Mouse (Mus musculus): ENCODE data around the gene Olfr678.
"Not testable (repeated sequence)": the region's sequence is repeated elsewhere in the genome, so short reads cannot be mapped to it uniquely, and the experiment has no call there.

Gene Olfr678

DNA sequence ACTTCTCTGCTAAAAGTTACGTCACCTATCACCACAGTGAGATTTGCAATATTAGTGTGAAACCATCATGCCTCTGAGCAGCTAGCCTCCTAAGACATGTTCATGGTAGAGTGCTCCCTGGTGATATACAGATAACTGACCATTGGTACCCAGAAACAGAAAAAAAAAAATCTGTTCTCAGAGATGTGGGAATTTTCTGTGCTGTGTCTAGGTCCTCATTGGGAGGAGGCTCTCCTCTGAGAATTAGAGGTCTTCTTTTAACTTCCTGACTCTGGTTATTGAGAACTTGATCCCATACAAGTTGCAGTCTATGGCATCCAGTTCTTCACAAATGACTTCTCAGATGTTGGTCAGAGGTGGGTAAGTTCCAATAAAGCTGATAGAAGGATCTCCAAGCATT lies at the start of gene Olfr678:
Olfr678 (plus strand) TSS at position 301 of the 400 bp plus-strand sequence.
- DNase-seq (ENCODE audit: low spot score) = no peak

DNA sequence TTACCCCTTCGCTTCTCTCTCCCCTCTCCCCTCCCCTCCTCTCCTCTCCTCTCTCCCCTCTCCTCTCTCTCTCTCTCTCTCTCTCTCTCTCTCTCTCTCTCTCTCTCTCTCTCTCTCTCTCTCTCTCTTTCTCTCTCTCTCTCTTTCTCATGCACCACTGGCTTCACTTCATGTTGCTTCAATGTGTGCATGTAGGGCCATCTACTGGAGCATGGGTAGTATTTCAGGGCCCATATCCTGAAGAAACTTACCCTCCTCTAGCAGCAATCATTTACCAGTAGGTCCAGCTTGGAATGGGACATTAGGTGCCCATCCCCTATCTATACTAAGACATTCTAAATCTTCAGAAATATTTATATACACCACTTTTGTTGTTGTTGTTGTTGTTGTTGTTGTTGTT lies 41.7 kb upstream of the Olfr678 start:
- DNase-seq (ENCODE audit: low spot score) = no peak

DNA sequence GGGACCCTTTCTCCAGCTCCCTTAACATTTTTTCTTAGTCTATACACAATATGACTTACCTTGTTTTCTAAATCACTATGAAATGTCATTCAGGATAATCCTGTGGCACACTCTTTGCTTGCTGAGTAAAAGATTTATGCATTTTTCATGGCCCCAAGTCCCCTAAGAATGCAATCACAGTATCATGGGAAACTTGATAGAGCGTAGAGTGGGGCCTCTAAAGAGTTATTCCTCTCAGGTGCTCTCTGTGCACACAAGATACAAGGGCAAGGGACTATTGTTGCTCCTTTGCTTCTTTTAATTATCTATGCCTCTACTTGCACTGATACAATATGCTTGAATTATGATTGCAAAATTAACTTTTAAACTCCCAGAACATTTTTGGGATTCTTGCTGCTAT lies 35.9 kb upstream of the Olfr678 start, which contains the start of gene Olfr675:
Olfr675 (minus strand) TSS at position 101 of the 400 bp plus-strand sequence.
- DNase-seq (ENCODE audit: low spot score) = no peak

DNA sequence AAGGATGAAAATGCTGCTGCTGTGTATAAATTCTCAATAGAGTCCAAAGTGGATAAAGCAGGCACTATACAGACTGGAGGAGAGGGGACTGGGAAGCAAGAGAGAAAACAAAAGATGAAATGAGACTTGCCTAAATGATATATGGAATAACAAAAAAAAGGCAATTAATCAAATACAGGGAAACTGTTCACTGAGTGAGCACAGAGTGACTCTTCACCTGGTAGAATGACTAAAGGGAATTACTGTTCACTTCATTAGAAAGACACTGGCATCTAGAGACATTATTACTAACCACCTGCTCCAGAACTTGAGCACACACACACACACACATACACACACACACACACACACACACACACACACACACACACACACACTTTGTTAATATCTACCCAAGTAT lies 31.9 kb upstream of the Olfr678 start, which contains the start of gene Olfr676:
Olfr676 (plus strand) TSS at position 301 of the 400 bp plus-strand sequence.
- DNase-seq (ENCODE audit: low spot score) = no peak

DNA sequence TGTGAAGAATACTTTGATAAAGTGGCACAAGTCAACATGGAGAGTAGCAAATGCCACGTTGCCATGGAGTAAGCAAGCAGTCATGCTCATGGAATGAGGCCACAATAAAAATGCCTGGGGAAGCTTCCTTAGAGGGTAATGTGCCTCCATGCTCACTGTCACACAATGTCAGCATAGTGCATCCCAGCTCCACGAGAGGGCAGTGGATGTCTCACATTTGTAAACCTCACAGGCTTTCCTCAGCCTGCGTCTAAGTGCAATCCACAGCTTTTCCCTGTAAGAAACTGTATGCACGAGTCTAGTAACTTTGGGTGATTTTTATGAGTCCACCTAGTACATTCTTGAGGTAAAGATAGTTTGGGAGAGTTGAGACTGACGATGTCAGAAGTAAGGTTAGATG lies 30.4 kb upstream of the Olfr678 start:
- not testable (repeated sequence) for DNase-seq (ENCODE audit: low spot score)

DNA sequence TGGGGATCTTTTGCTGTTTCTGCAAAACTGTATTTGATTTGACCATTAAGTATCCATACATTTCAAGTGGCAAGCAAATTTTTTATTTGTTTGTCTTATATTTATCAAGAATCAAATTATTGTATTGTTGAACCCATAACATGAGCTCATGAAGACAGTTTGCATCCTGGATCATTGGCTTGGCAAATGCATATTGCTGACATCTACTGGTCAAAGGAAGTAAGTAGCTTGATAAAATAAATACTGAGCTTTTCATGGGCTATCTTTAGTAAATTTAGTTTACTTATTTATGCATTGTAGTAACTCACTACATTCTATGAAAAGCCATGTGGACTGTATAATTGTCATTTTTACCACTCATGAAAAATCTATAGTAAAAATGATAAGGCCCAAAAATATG lies 5.3 kb upstream of the Olfr678 start:
- DNase-seq (ENCODE audit: low spot score) = no peak

DNA sequence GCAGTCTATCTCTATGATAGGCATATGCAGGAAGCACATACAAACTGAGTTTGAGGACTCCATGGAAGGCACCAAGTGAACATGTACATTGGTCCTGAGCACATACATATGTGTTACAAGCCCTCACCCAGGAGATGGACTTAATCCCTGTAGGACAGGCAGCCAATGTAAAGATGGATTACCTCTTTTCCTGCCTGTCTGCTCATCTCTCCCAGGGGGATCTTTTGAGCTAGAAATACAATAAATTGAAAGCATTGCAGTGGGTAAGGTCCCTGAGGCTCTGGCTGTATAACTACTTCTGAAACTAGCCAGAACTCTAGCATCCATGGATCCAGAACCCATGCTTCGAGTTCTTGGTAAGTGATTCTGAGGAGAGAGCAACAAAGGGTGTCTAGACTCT lies 16.6 kb downstream of the Olfr678 start, which contains the start of gene Olfr679:
Olfr679 (plus strand) TSS at position 301 of the 400 bp plus-strand sequence.
- no peak for DNase-seq (ENCODE audit: low spot score)

DNA sequence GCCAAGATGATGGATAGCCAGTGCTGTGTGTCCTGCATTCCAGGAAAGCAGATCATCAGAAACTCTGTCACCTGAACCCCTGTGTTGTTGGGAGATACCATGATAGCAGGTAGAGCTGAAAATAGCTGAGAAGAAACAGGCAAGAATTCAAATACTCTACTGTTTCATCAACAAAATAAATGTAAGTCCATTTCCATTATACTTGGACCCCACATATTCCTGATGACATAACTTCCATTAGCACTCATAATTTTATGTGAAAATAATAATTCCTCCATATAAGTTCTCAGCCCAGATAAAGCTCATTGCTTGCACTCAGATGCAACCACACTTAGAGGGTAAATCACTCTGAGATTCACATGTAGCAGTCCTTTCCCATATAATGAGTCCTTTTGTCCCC lies 28.4 kb downstream of the Olfr678 start, which contains the start of gene Olfr680-ps1:
Olfr680-ps1 (minus strand) TSS at position 101 of the 400 bp plus-strand sequence.
- not testable (repeated sequence) for DNase-seq (ENCODE audit: low spot score)

DNA sequence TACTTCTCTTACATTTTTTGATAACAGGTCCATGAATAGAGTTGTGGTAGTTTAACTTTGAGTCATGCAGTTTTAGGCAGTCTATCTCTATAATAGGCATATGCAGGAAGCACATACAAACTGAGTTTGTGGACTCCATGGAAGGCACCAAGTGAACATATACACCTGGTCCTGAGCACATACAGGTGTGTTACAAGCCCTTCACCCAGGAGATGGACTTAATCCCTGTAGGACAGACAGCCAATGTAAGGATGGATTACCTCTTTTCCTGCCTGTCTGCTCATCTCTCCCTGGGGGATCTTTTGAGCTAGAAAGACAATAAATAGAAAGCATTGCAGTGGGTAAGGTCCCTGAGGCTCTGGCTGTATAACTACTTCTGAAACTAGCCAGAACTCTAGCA lies 52.3 kb downstream of the Olfr678 start, which contains the start of gene Olfr681:
Olfr681 (plus strand) TSS at position 301 of the 400 bp plus-strand sequence.
- no peak for DNase-seq (ENCODE audit: low spot score)

All from testis, postnatal 10 days (tissue).